Mouse (Mus musculus) CH12.LX (cell line): ENCODE results near the gene Htt.

Experiments used
- EP300 ChIP-seq: IDR thresholded peaks from 2 replicates; pipeline ENCODE4 v1.6.1; 2011; ENCODE audit warnings: low read length, improper control_type of control experiment
- MAX ChIP-seq: IDR thresholded peaks from 2 replicates; pipeline ENCODE4 v1.6.1; 2011; ENCODE audit warnings: low read length, improper control_type of control experiment
- POLR2A ChIP-seq: IDR thresholded peaks from 2 replicates; pipeline ENCODE4 v1.6.1; 2011; ENCODE audit warnings: low read depth, mild to moderate bottlenecking, improper control_type of control experiment, low read length
- USF2 ChIP-seq: conservative IDR thresholded peaks from 2 replicates; pipeline ENCODE4 v1.6.1; 2011; ENCODE audit warnings: low read depth, low read length, improper control_type of control experiment
- ZC3H11A ChIP-seq: IDR thresholded peaks from 2 replicates; pipeline ENCODE4 v1.6.1; 2012; ENCODE audit warnings: low read depth, mild to moderate bottlenecking, inconsistent platforms, low read length, improper control_type of control experiment
- ZNF384 ChIP-seq: IDR thresholded peaks from 2 replicates; pipeline ENCODE4 v1.6.1; 2012; ENCODE audit warnings: low read depth, low read length, improper control_type of control experiment, inconsistent platforms

GRCm38 (mm10) chr5:34950486-34951160, 189.1 kb downstream of the Htt start:
- TF ChIP-seq EP300 (no peak), ZC3H11A (no peak), POLR2A (no peak), USF2 (no peak), ZNF384 (no peak), MAX (no peak)
